Mouse (Mus musculus) left cerebral cortex, adult 6 months (tissue): ENCODE measurements around the gene Tbck. TPM values are rescaled to one million over a fixed set of nuclear protein-coding genes. Genes with fewer than 3 reads are reported as not detected.

Experiments used
- long read RNA-seq, 2 experiments: library from polyadenylated mRNA; unstranded; transcript quantifications; one replicate each; pipeline ENCODE4 v2.0.0; 2019 to 2020
- polyA plus RNA-seq: library from polyadenylated mRNA; unstranded; fragments of <200 nt; fragmentation: Nextera tagmentation; gene quantifications from 2 replicates; pipeline ENCODE4 v1.2.3, GENCODE M21; 2021

Tbck gene
- polyA plus RNA-seq = 26.8 and 43.2 TPM in 2 replicates
- long read RNA-seq, experiment 1, full-length matches to known transcripts = 7 of 19 reads
- long read RNA-seq, experiment 1, partial matches to known transcripts = 4 of 19 reads
- long read RNA-seq, experiment 1, other reads (novel, unspliced or antisense) = 8 of 19 reads
- long read RNA-seq, experiment 2, partial matches to known transcripts = 8 of 128 reads
- long read RNA-seq, experiment 2, other reads (novel, unspliced or antisense) = 120 of 128 reads

GRCm38 (mm10) chr3:132683447-132684230, at the start of gene Tbck:
TSS of gene Tbck (plus strand) at chr3:132684144.

GRCm38 (mm10) chr3:132684231-132684928, 436 bp downstream of the Tbck start, which contains the start of gene Aimp1:
TSS of gene Aimp1 (minus strand) at chr3:132684370.

Other genes starting within 250 kb of the Tbck start
- gene Gimd1, start 54.3 kb upstream of the Tbck start, polyA plus RNA-seq = not detected in 2 replicates
- 107 and 122 TPM in 2 replicates for gene Aimp1, start 226 bp downstream of the Tbck start, polyA plus RNA-seq